Mouse (Mus musculus): ENCODE data around the gene Gtf2ird1. TPM values are rescaled to one million over a fixed set of nuclear protein-coding genes. Genes with fewer than 3 reads are reported as not detected.
"Not testable (repeated sequence)": the region's sequence is repeated elsewhere in the genome, so short reads cannot be mapped to it uniquely, and the experiment has no call there.

The Gtf2ird1 gene
- total RNA-seq, 2 experiments from 2014 or later: 23.1 to 29.9 TPM

DNA sequence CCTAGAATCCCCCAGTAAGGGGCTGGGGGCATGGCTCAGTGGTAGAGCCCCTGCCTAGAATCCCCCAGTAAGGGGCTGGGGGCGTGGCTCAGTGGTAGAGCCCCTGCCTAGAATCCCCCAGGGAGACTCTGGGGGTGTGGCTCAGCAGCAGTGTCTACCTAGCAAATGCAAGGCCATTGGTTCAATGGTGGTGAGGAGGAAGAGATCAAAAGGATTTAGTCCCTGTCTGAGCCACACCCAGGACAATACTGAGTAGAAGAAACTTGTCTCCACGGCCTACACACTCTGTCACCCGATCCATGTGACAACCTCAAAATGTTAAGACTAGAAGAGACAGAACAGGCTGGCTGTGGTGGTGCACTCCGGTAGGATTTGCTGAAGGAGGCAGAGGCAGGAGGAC, 9.8 kb downstream of the Gtf2ird1 start:
- not testable (repeated sequence) for DNase-seq (ENCODE audit: extremely low spot score in 1 of 2, low spot score in 1 of 2)

DNA sequence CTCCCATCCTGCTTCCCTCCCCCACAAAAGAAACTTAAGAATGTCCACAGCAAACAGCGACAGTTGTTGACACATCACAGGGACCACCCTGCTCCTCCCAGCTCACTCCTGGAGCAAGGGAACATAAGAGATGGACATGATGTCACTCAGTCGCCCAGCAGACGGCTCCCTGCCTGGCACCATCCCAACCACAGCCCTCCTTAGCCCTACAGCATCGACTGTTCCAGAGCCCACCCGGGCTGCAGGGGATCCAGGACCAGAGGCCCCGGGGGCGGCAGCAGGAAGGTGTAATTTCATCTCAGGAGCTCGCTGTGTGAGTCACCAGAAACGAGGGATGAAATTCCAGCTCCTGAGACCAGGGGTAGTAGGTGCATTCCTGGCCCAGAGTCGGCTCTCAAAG, 10.6 kb downstream of the Gtf2ird1 start:
- DNase-seq (ENCODE audit: extremely low spot score in 1 of 2, low spot score in 1 of 2): no peak

DNA sequence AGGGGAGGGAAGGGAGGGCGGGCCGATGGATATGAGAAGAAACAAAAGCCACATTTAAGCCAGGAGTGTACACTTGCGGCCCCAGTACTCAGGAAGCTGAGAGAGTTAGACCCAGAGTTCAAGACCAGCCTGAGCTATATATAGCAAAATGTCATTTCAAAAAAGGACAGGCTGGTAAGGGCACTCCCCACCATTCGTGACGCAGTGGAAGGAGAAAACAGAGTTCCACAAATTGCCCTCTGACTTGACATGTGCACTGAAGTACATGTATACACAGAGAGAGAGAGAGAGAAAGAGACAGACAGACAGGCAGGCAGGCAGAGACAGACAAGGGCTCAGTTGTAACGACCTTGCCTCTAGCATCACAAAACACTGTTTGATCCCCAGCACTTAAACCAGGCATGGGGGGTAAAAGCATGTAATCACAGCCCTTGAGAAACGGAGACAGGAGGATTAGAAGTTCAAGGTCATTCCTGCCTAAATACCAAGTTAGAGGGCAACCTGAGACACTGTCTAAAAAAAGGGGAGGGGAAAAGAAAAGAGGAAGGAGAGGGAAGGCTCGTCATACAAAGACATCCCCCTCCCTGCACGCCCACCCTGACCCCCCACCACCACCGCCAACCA, 11.2 kb downstream of the Gtf2ird1 start:
- no peak for DNase-seq (ENCODE audit: extremely low spot score in 1 of 2, low spot score in 1 of 2)

DNA sequence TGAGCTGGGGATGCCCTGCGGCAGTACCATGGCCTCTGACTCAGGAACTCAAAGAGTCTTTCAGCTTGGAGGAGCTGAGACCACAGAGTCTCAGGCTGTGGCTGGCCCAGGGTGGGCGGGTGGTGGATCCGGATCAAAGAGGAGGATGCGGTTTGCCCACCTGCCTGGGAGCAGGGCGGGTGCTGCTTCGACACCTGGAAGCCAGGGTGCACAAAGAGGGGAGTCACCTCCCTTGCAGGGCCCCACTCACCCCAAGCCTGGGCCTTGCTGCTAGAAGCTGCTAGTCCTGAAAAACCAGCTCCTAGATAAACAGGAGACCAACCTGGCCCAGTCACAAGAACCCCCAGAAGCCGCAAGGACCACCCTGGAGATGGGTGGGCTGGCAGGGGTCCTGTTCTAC, 12.0 kb downstream of the Gtf2ird1 start:
- no peak for DNase-seq (ENCODE audit: extremely low spot score in 1 of 2, low spot score in 1 of 2)

DNA sequence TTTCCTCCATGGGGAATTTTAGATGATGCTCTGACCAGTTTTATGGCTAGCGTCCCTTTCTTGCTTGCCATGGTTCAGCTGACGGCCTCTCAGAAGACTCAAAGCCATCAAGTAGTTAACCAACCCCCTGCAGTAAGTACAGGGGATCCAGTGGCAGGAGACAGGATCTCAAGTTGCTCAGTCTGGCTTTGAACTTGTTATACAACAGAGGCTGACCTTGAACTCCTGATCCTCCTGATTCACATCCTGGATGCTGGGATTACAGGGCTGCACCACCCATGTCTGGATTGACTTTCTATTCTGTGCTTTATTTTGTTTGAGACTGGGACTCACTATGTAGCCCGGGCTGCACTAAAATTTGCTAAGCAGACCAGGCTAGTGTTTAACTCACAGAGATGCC, 14.4 kb downstream of the Gtf2ird1 start:
- no peak for DNase-seq (ENCODE audit: extremely low spot score in 1 of 2, low spot score in 1 of 2)

DNA sequence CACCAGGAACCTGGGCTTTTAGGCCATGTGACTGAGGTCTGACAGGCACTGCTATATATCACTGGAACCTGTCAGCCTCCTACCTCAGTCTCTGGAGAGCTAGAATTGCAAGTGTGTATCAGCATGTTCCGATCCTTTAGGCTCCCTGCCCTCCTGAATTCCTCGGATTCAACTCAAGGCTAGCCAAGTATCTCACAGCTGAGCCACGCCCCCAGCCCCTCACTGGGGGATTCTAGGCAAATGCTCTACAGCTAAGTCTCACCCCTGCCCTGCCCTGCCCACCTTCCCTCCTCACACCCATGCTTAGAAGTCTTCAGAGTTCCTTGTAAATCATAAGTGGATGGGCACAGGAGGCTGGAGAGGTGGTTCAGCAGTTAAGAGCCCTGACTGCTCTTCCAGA, 15.4 kb downstream of the Gtf2ird1 start:
- no peak for DNase-seq (ENCODE audit: extremely low spot score in 1 of 2, low spot score in 1 of 2)

DNA sequence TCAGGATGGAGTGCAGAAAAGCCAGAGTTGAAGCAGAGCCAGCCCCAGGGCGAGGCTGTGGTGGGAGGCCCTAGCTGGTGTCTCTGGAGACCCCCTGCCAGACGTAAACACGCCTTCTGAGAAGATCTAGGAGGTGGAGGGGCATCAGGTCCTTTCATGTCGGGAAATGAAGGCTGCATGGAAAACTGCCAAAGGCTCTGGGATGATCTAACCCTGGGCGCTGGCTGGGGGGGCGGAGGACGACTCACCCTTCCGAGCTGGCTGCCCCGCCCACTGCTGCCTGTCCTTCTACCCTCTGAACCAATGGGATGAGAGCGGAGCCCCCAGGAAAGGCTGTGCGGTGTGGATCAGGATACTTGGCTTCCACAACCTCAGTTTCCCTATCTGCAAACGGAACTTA, 16.4 kb downstream of the Gtf2ird1 start:
- DNase-seq (ENCODE audit: extremely low spot score in 1 of 2, low spot score in 1 of 2): no peak

DNA sequence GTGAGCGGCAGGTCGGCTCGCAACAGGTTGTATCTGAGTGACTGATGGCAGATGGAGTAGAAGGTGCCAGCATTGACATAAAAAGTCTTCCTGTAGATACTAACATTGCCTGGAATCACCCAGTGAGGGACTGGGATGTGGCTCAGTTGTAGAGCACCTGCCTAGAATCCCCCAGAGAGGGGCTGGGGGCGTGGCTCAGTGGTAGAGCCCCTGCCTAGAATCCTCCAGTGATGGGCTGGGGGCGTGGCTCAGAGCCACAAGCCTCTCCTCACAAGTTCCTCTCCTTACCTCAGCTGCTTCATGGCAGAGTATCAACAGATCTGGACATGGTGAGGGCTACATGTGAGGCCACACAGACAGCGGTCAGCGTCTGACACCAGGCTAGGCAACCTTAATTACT, 17.0 kb downstream of the Gtf2ird1 start:
- DNase-seq (ENCODE audit: extremely low spot score in 1 of 2, low spot score in 1 of 2): no peak

DNA sequence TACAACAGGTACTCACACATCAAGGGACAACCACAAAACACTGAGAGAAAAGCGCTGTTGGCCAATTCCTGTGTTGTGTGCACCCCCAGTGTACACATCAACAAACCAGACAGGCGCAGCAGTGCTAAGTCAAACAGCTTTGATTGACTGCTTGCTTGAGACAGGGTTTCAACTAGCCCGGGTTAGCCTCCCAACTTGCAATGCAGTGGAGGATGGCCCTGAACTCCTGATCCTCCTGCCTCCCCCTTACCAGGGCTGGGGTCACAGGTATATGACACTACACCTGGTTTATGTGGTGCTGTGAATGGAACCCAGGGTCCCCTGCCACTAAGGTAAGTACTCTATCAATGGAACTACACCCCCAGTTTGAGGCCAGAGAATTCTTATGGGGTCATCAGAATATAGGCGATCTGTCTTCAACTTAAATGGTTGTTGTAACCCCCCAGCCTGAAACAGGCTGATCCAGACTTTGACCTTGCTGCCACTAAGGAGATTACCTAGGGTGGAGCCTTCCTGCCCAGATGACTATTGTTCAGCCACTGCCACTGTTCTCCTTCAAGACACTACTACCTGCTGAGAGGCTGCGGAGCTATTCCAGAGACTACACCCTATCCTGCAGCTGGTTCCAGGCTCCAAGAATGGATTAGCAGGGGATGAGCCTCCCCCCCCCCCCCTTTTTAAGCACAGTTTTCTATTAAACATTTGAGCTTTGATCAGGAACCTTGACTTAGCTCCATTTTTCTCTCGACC, 17.7 kb downstream of the Gtf2ird1 start:
- DNase-seq (ENCODE audit: extremely low spot score in 1 of 2, low spot score in 1 of 2): no peak

DNA sequence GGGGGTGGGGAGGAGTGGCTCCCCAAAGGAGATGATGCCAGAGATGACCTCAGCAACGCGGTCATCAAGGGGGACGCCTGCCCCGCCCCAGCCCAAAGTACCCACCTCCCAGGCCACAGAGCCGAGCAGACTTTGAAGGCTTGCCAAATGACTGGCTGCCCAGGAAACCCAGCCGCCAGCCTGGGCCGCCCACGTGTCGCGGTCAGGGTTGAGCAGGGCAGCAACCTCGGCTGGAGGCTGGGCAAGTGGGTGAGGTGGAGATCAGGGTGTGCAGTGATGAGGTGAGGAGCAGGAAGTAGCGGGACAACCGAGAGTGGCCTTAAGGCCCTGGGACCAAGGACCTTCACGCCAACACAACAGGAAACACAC, 19.1 kb downstream of the Gtf2ird1 start:
- DNase-seq (ENCODE audit: extremely low spot score in 1 of 2, low spot score in 1 of 2): no peak

DNA sequence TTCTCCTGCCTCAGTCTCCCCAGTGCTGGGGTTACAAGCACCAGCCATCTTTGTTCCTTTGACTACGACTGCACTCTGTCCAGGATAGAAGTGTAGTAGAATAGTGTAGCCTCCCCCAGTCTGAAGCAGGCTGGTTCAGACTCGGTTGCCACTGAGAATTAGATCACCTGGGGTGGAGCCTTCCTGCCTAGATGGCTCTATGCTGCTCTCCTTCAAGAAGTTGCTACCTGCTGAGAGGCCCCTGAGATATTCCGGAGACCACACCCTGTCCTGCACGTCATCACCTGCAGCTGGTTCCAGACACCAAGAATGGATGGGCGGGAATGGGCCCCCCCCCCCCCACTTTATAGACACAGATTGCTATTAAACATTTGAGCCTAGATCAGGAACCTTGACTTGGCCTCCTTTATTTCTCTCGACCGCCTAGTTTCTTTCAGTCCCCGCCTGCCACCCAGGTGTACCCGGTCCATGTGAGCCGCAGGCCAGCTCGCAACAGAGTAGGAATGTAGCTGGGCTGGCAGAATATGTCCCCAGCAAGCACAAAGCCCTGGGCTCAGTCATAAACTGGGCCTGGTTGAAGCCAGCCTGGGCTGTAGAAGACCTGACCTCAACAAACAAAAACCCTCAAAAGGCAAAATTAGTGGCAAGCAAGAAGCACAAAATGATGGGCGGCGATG, 19.6 kb downstream of the Gtf2ird1 start:
- DNase-seq (ENCODE audit: extremely low spot score in 1 of 2, low spot score in 1 of 2): no peak

DNA sequence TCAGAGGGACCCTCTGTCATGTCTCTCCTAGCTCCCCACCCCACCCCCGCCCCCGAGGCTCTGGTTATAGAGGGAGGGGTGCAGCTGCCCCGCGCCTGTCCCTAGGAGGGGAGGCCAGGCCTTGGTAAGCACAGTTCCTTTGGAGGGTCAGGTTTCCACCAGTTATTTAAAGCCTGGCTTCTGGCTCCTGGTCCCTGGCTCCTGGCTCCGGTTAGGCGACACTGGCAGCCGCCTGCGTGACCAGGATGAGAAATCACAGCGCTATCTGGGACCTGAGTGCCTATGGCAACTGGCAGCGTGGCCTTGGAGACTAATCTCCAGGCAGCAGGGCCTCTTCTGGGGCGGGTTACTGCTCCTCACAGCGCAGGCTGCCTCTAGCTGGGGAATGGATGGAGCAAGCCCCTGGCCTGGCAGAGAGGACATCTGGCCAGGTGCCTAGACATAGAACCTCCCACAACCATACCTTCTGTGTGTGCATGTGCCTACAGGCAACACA, 20.6 kb downstream of the Gtf2ird1 start:
- DNase-seq (ENCODE audit: extremely low spot score in 1 of 2, low spot score in 1 of 2): peak in 1 of 2 experiments; percentile 29

DNA sequence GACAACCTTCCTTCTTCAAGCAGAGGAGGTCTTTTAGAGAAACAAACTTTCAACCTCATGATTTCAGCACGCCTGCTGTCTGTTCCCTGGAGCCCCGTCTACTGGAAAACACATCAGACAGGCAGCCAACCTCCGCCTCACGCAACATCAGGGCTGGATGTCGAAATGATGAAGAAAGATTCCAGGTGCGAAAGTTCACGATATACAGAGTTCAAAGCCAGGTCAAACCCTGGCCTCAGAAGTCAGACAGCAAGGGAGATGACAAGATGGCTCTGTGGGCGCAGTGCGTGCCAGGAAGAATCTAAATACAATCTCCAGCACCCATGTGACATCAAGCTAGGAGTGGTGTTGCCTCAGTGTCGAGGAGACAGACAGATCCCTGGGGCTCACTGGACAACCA, 23.4 kb downstream of the Gtf2ird1 start:
- DNase-seq (ENCODE audit: extremely low spot score in 1 of 2, low spot score in 1 of 2): no peak

DNA sequence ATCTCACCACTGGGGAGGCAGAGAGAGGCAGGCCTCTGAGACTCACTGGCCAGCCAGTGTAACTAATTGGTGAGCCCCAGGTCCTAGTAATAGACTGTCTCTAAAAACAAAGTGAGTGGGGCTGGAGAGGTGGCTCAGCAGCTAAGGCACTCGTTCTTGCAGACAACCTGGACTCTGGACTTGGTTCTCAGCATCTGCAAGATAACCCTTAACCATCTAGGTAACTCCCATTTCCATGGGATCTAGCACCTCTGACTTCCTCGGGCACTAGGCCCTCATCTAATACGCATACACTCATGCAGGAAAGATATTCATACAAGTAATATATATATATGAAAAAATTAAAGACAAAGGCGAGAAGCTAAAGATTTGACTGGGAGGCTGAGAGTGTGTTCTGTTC, 26.4 kb downstream of the Gtf2ird1 start:
- no peak for DNase-seq (ENCODE audit: extremely low spot score in 1 of 2, low spot score in 1 of 2)

DNA sequence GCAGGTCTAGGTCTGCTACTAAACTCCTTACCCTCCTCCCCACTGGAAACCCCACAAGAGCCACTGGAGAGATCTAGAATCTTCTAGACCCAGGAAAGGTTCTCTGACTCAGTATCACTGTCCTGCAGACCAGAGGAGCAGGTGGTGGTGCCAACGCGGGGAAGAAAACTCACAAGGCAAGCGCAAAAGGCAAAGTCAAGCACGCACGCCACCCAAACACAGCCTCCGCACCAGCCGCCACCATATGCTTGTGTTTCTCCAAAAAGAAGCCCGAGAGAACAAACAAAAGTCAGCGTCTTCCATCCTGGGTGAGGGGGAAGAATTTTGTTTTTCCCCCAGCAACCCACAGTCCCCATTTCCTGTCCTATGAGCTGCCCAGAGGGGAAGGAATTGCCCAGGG, 28.9 kb downstream of the Gtf2ird1 start:
- DNase-seq (ENCODE audit: extremely low spot score in 1 of 2, low spot score in 1 of 2): peak in 1 of 2 experiments; percentile 45

DNA sequence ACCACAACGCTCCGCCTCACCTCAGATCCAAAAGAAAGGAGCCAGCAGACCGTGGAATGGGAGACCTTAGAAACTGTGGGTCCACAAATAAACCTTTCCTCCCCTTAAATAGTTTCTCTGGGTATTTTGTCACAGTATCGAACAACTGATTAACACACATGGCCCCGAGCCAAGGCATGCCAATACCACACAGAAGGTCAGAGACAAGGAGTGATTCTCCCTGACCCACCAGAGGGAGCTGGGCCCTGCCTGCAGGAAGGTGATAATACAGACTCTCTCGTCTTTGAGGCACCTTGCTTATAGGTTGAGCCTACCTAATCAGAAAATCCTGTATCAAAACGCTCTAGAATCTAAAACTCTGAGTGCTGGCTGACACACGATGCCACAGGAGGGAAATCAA, 30.9 kb downstream of the Gtf2ird1 start:
- no peak for DNase-seq (ENCODE audit: extremely low spot score in 1 of 2, low spot score in 1 of 2)

DNA sequence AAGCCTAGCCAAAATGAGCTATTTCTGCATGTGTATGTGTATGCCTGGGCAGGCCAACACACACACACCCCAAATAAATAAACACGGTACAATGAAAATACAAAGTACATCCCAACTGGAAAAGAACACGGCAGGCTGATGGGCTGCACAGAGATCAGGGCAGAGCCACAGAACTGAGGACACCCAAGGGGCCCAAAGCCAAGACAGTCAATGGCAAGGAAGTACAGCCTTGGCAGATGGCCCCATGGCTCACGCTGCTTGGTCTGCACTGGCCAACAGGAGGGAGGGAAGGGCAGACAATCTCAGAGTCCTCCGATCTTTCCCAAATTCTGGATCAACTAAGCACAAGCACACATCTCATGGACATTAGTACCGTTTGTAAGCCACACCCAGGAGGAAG, 32.6 kb downstream of the Gtf2ird1 start:
- DNase-seq (ENCODE audit: extremely low spot score in 1 of 2, low spot score in 1 of 2): peak in 1 of 2 experiments; percentile 17

DNA sequence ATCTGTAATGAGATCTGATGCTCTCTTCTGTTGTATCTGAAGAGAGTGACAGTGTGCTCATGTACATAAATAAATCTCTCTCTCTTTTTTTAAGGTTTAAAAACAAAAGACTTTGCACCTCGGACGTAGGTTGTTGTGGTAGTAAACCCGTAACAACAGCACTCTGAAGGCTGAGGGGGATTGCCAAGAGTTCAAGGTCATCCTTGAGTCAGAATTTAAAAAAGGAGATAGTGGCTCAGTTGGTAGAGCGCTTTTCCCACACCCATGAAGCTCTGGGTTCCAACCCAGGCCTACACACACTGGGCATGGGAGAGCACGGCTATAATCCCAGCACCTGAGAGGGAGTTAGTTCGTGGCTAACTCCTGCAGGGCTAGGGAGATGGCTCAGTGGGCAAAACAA, 33.1 kb downstream of the Gtf2ird1 start:
- DNase-seq (ENCODE audit: extremely low spot score in 1 of 2, low spot score in 1 of 2): no peak

DNA sequence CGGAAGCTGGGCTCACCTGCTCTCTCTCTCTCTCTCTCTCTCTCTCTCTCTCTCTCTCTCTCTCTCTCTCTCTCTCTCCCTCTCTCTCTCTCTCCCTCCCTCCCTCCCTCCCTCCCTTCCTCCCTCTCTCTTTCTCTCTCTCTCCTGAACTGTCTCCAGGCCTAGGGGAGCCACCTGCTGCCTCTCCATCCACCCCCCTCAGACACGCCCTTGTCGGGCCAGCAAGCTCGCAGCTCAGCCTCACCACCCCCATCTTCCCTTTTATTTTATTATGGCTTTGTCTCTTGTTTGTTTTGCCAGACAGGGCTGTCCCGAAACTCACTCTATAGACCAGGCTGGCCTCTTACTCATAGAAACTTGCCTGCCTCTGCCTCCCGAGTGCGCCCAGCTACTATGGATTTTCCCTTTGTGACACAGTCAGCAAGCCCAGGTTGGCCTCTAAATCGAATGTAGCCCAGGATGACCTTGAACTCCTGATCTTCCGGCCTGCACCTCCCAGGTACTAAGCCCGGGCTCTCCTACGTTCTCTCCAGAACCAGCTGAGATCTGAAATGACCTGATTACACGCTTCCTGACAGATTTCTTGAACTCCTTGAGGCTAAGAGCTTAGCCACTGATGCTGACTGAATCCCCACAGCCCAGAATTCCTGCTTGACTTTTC, 34.1 kb downstream of the Gtf2ird1 start:
- no peak for DNase-seq (ENCODE audit: extremely low spot score in 1 of 2, low spot score in 1 of 2)

DNA sequence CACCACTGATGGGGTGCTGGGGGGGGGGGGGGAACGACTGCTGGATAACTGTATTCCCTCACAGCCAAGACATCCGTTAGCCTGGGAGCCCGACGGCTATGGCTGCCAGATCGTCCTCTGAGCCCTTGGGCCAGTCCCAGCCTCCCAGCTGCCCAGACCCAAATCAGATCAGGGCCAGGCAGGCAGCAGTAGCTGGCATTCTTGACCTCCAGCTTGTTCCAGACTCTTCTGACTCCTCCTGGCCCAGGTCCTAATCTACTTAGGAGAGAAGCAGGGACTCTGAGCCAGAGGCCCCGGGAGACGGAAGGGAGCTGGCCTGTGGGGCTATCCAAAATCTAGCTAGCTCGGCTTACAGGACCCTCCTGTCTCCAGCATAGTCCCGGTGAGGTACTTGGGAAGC, 35.5 kb downstream of the Gtf2ird1 start:
- DNase-seq (ENCODE audit: extremely low spot score in 1 of 2, low spot score in 1 of 2): no peak

DNA sequence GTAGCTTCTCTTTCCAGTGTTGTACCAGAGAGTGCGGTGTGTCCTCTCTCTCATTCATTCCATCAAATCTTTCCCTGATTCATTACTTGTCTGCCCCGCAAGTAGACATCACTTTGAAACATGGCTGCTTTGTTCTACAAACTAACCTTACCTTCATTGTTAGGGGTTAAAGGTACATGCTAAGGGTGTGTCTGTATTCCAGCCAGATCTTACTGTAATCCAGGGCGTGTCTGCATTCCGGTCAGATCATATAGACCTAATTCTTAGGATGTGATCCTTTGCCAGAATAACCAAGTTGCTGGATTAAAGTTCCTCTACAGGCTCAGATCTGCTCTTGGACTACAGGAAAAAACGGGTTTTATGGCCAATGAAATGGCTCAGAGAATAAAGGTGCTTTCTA, 36.8 kb downstream of the Gtf2ird1 start:
- no peak for DNase-seq (ENCODE audit: extremely low spot score in 1 of 2, low spot score in 1 of 2)

Data from layer of hippocampus, postnatal 25 days (tissue).